Mouse (Mus musculus) liver, adult 2 months (tissue): Measurements from ENCODE around the gene Irgm2. TPM values are rescaled to one million over a fixed set of nuclear protein-coding genes. Genes with fewer than 3 reads are reported as not detected.

Experiments
- DNase-seq: peaks from one replicate; pipeline ENCODE4 v3.0.0-alpha.2; 2011; ENCODE audit warnings: low read depth, low spot score; ENCODE audit errors: extremely low read depth
- H3K27ac ChIP-seq: fragments of 200-500 bp; replicated peaks from 2 replicates; pipeline ENCODE4 v1.5.1; 2012; ENCODE audit warnings: low read depth, mild to moderate bottlenecking, control low read depth, inconsistent platforms, low read length; ENCODE audit not compliant: insufficient read depth
- H3K27me3 ChIP-seq: fragments of 200-500 bp; 2 replicates; pipeline ENCODE4 v1.6.1; 2012; ENCODE audit warnings: mild to moderate bottlenecking, moderate library complexity, low read length, inconsistent platforms; ENCODE audit not compliant: control insufficient read depth, insufficient read depth
- H3K36me3 ChIP-seq: fragments of 200-500 bp; 2 replicates; pipeline ENCODE4 v1.6.1; 2012; ENCODE audit warnings: low read length, inconsistent platforms; ENCODE audit not compliant: control insufficient read depth, insufficient read depth
- H3K4me1 ChIP-seq: fragments of 200-500 bp; 2 replicates; pipeline ENCODE4 v1.6.1; 2011; ENCODE audit warnings: low read length; ENCODE audit not compliant: control insufficient read depth, insufficient read depth
- H3K4me3 ChIP-seq: fragments of 200-500 bp; 2 replicates; pipeline ENCODE4 v1.5.1; 2011; ENCODE audit warnings: low read depth, mild to moderate bottlenecking, control low read depth, low read length, moderate library complexity; ENCODE audit not compliant: insufficient read depth
- H3K79me2 ChIP-seq: fragments of 200-500 bp; 2 replicates; pipeline ENCODE4 v1.6.1; 2012; ENCODE audit warnings: inconsistent platforms, mild to moderate bottlenecking, low read length, moderate library complexity; ENCODE audit not compliant: control insufficient read depth, insufficient read depth
- H3K9ac ChIP-seq: fragments of 200-500 bp; 2 replicates; pipeline ENCODE4 v1.6.1; 2012; ENCODE audit warnings: low read depth, mild to moderate bottlenecking, control low read depth, inconsistent platforms, low read length
- CTCF ChIP-seq: fragments of 200-500 bp; IDR thresholded peaks from 2 replicates; pipeline ENCODE4 v1.5.1; 2011; ENCODE audit warnings: low read depth, low read length, control low read depth
- POLR2A ChIP-seq: fragments of 200-500 bp; IDR thresholded peaks from 2 replicates; pipeline ENCODE4 v1.6.1; 2011; ENCODE audit warnings: low read length, control low read depth; ENCODE audit not compliant: insufficient read depth; ENCODE audit errors: extremely low read depth
- WGBS: fragments of 180-500 bp; shearing (Covaris S2); methylation state at CpG from one replicate; pipeline ENCODE4 v1.1.7; 2018; 5-methylcytosine and 5-hydroxymethylcytosine counted together
- polyA plus RNA-seq: library from polyadenylated mRNA; depleted of rRNA; stranded (reverse); fragments of >200 nt; gene quantifications from 2 replicates; pipeline ENCODE4 v1.2.3, GENCODE M21; 2012
- total RNA-seq: library from RNA; depleted of rRNA; stranded (reverse); fragments of >200 nt; gene quantifications from 2 replicates; pipeline ENCODE4 v1.2.3, GENCODE M21; 2014

Irgm2 gene
- total and polyA plus RNA-seq, 2 experiments: 21.8 to 40.8 TPM

GRCm38 (mm10) chr11:58201052-58201451 lies 1.6 kb downstream of the Irgm2 start:
- no peak for DNase-seq
- Histone ChIP-seq H3K79me2 (peaks cover 4% of the 10 kb centered on the region; the same call in 1 of the 2 replicates), H3K9ac (no peak overlapping the region), H3K27ac (no peak overlapping the region), H3K4me3 (no peak overlapping the region), H3K4me1 (peaks cover 13% of the 10 kb centered on the region), H3K36me3 (peaks cover 18% of the 10 kb centered on the region), H3K27me3 (no peaks in the 10 kb centered on the region)
- TF ChIP-seq POLR2A (no peak), CTCF (no peak)
- 65% methylated on average over 12 of the region's 12 CpGs for WGBS

- H3K27ac ChIP-seq: no peak overlapping the region
Measured at GRCm38 (mm10) chr11:58210321-58210886, 11.0 kb downstream of the Irgm2 start.

GRCm38 (mm10) chr11:58211062-58211681 lies 11.8 kb downstream of the Irgm2 start:
- no peaks in the 10 kb centered on the region for H3K27me3 ChIP-seq
- no peaks in the 10 kb centered on the region; the same call in 1 of the 2 replicates for H3K79me2 ChIP-seq
- H3K36me3 ChIP-seq: peaks cover 11% of the 10 kb centered on the region; the same call in 1 of the 2 replicates
- no peak overlapping the region for H3K4me3 ChIP-seq
- DNase-seq: no peak
- H3K4me1 ChIP-seq: peaks cover 9% of the 10 kb centered on the region; the same call in 1 of the 2 replicates
- 46% methylated on average over 9 of the region's 9 CpGs for WGBS
- H3K9ac ChIP-seq: no peak overlapping the region
- TF ChIP-seq CTCF (no peak), POLR2A (no peak)
- no peak overlapping the region for H3K27ac ChIP-seq

More at GRCm38 (mm10) chr11:58210321-58210886, 11.0 kb downstream of the Irgm2 start:
- no peaks in the 10 kb centered on the region for H3K79me2 ChIP-seq
- H3K9ac ChIP-seq: no peak overlapping the region
- peaks cover 5% of the 10 kb centered on the region; the same call in 1 of the 2 replicates for H3K4me1 ChIP-seq
- WGBS: 92% methylated on average over 1 of the region's 1 CpGs
- TF ChIP-seq POLR2A: no peak
- no peak for TF ChIP-seq CTCF
- H3K27me3 ChIP-seq: no peaks in the 10 kb centered on the region
- H3K4me3 ChIP-seq: no peak overlapping the region
- DNase-seq: peak; percentile 82
- H3K36me3 ChIP-seq: peaks cover 17% of the 10 kb centered on the region

- Histone ChIP-seq H3K27ac (no peak overlapping the region), H3K9ac (no peak overlapping the region), H3K4me1 (peaks cover 11% of the 10 kb centered on the region)
Measured at GRCm38 (mm10) chr11:58211682-58212067, 12.3 kb downstream of the Irgm2 start.

GRCm38 (mm10) chr11:58213673-58214342 lies 14.4 kb downstream of the Irgm2 start:
- WGBS: 77% methylated on average over 7 of the region's 7 CpGs
- TF ChIP-seq CTCF (no peak), POLR2A (no peak)
- peaks cover 18% of the 10 kb centered on the region for H3K4me1 ChIP-seq
- H3K79me2 ChIP-seq: peaks cover 12% of the 10 kb centered on the region; the same call in 1 of the 2 replicates
- H3K27me3 ChIP-seq: no peaks in the 10 kb centered on the region
- H3K27ac ChIP-seq: no peak overlapping the region
- H3K4me3 ChIP-seq: no peak overlapping the region
- H3K9ac ChIP-seq: no peak overlapping the region
- H3K36me3 ChIP-seq: 0 out of 2 replicates have a peak, but pooled peaks cover 2% of the 10 kb centered on the region
- DNase-seq: no peak

More at GRCm38 (mm10) chr11:58211682-58212067, 12.3 kb downstream of the Irgm2 start:
- H3K4me3 ChIP-seq: no peak overlapping the region
- no peak for DNase-seq
- peaks cover 6% of the 10 kb centered on the region; the same call in 1 of the 2 replicates for H3K36me3 ChIP-seq
- WGBS: 77% methylated on average over 2 of the region's 2 CpGs
- TF ChIP-seq POLR2A (no peak), CTCF (no peak)
- H3K27me3 ChIP-seq: no peaks in the 10 kb centered on the region
- H3K79me2 ChIP-seq: peaks cover 4% of the 10 kb centered on the region; the same call in 1 of the 2 replicates
